8 mouse cellular contexts compared by ENCODE assay signal in genomic region chr1:75142301-75143261, GRCm38 (mm10). TPM values are rescaled to one million over a fixed set of nuclear protein-coding genes. Genes with fewer than 3 reads are reported as not detected.
A peak's percentile ranks its signal among the peaks of the same experiment; 100 is the strongest.
DNase-seq lines count a peak whose midpoint lies in the region; ATAC-seq and TF ChIP-seq lines count a peak whose summit lies in the region.

TSS of gene Cnppd1 (minus strand) at chr1:75142711.
TSS of gene Retreg2 (plus strand) at chr1:75142778.

- TF ChIP-seq POLR2A in cortical plate, adult 2 months (IDR thresholded peaks at IDR 0.05; ENCODE audit: extremely low read depth, insufficient read depth, low read length): peak; percentile 88

- peak within 1 kb of the TSS; percentile 75 for H3K4me3 ChIP-seq in cortical plate, adult 2 months (ENCODE audit: insufficient read depth, low read length)

- no peaks in the 10 kb centered on the region for H3K4me1 ChIP-seq in cortical plate, adult 2 months (ENCODE audit: control insufficient read depth, insufficient read depth, low read length)

- ATAC-seq in activated CD4-positive, CD25-positive, alpha-beta regulatory T cell, adult 4 months: peak; percentile 74
- ATAC-seq in megakaryocyte progenitor cell, adult 5-6 weeks (replicated peaks; ENCODE audit: poor library complexity): peak; percentile 50

- peak; percentile 28; the same call in 1 of the 2 replicates for TF ChIP-seq CTCF in cortical plate, adult 2 months (IDR thresholded peaks at IDR 0.05; ENCODE audit: extremely low read depth, insufficient read depth, low read length)

- H3K27ac ChIP-seq in cortical plate, adult 2 months (ENCODE audit: insufficient read depth, low read length): peak within 1 kb of the TSS; percentile 99

- DNase-seq in gastrocnemius, postnatal 10 days: peak; percentile 97
- DNase-seq in induced T-regulatory cell, adult 2 months (ENCODE audit: low read depth): peak; percentile 98
- DNase-seq in left cerebral cortex, adult 9 months (ENCODE audit: low spot score in 2 of 2): peak; percentile 87 to 95
- peak; percentile 97 for DNase-seq in right cerebral cortex, postnatal 14 days
- peak; percentile 95 to 96 for DNase-seq in urinary bladder, postnatal 36 days (ENCODE audit: low spot score in 2 of 2)

RNA-seq across cellular contexts. Expression of gene Cnppd1, which starts in this region (rescaled TPM):
- polyA plus RNA-seq in activated CD4-positive, CD25-positive, alpha-beta regulatory T cell, adult 4 months (2017; shearing (Covaris generic)): 100 to 1,000 TPM; 114 to 125 TPM
- 36.9 TPM in 2 replicates for polyA plus RNA-seq in cortical plate, adult 2 months (2012; rRNA removed)
- total RNA-seq in gastrocnemius, postnatal 10 days (2021): 10 to 100 TPM; 20.1 to 22.3 TPM
- total RNA-seq in megakaryocyte progenitor cell, adult 5-6 weeks (2015): 16.8 and 17.2 TPM in 2 replicates
- total RNA-seq in megakaryocyte progenitor cell, adult 5-6 weeks (2017): 40.3 and 52.9 TPM in 2 replicates

RNA-seq across cellular contexts. Expression of gene Retreg2, which starts in this region (rescaled TPM):
- 10 to 100 TPM; 15.1 to 27.4 TPM for polyA plus RNA-seq in activated CD4-positive, CD25-positive, alpha-beta regulatory T cell, adult 4 months (2017; shearing (Covaris generic))
- 227 and 233 TPM in 2 replicates for polyA plus RNA-seq in cortical plate, adult 2 months (2012; rRNA removed)
- total RNA-seq in gastrocnemius, postnatal 10 days (2021): 10 to 100 TPM; 18.1 to 21.5 TPM
- total RNA-seq in megakaryocyte progenitor cell, adult 5-6 weeks (2015): 40.8 and 47.4 TPM in 2 replicates
- total RNA-seq in megakaryocyte progenitor cell, adult 5-6 weeks (2017): 42.3 and 50.2 TPM in 2 replicates

Comparison
In these comparisons a context has a peak if more than half of its experiments do, and no peak if none do; other contexts are left out.
1. Peak in every context shown above with its lines: DNase-seq, ATAC-seq, H3K4me3 ChIP-seq and H3K27ac ChIP-seq.